Mouse (Mus musculus): Measurements from ENCODE around the gene Trak2. TPM values are rescaled to one million over a fixed set of nuclear protein-coding genes. Genes with fewer than 3 reads are reported as not detected.
A peak's percentile ranks its signal among the peaks of the same experiment; 100 is the strongest.
"Not testable (repeated sequence)": the region's sequence is repeated elsewhere in the genome, so short reads cannot be mapped to it uniquely, and the experiment has no call there.

The Trak2 gene
- polyA plus RNA-seq, 1 experiment from 2014 or later: 12.0 TPM

DNA sequence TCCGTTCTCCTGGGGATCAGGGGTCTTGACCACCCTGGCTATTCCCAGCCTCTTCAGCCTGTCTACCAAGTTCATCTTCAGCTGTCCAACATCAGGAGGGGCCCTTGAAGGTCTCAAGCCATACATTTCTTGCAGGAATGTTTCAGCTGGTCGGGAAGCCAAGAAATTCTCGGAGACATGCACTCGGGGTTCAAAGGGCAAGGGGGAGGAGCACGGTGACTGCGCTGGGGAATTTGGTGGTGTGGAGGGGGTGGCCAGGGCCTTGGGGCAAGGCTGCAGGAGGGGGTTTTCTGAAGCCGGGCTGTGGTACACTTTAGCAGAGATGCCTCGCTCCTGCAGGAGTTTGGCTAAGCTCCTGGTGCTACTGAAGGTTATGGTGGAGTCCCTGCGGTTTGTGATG lies 69.5 kb downstream of the Trak2 start:
- H3K36me3 ChIP-seq: peaks cover 3% of the 10 kb centered on the region; the same call in 1 of the 2 replicates
- no peak overlapping the region for H3K4me3 ChIP-seq (replicated peaks)
- no peaks in the 10 kb centered on the region for H3K9me3 ChIP-seq
- H3K4me1 ChIP-seq (replicated peaks): no peaks in the 10 kb centered on the region
- no peak overlapping the region for H3K4me2 ChIP-seq (replicated peaks)
- ATAC-seq: no peak
- 69% methylated on average over 9 of the region's 9 CpGs for WGBS
- no peak overlapping the region for H3K27ac ChIP-seq
- no peak overlapping the region for H3K9ac ChIP-seq
- no peaks in the 10 kb centered on the region for H3K27me3 ChIP-seq (replicated peaks)

DNA sequence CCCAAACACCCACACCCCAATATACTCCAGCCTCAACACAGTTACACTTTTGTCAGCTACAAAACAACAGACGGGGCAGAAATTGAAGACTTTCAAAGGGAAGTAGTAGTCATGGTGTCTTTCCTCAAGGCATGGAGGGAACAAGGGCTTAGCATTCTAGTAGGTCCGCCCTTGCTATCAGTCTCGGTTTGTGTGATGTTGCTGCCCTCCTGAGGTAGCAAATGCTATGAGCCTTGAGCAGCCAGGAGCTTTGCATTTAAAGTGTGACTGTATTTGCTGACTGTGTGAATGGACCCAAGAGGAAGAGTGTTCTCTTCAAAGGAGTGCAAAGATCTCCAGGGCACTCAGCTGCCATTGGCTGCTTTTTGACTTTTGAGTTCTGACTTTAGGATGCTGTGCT lies 75.7 kb downstream of the Trak2 start:
- H3K4me1 ChIP-seq (replicated peaks); H3K9me3 ChIP-seq; H3K36me3 ChIP-seq; H3K9ac ChIP-seq; H3K4me3 ChIP-seq (replicated peaks); H3K27me3 ChIP-seq (replicated peaks); H3K4me2 ChIP-seq (replicated peaks); H3K27ac ChIP-seq: not testable (repeated sequence)
- ATAC-seq: peak; percentile 77
- WGBS: 24% methylated on average over 3 of the region's 3 CpGs

DNA sequence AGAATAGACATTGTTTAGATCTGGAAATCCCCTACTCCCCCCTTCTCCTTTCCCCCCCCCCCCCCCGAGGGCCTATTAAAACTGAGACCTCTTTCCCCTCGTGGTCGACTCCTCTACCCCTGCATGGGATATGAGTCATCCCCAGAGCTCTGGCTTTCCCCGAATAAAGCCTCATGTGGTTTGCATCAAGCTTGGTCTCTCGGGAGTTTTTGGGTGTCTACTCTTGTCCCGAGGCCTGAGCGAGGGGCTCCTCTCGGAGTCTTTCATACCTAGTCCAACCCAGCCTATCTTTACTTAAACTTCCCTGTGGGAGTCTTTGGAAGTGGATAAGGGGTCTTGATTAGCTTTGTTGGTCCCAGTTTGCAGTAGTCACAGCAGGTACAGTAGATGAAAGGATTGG lies 80.8 kb downstream of the Trak2 start:
- not testable (repeated sequence) for H3K27me3 ChIP-seq (replicated peaks); H3K36me3 ChIP-seq; H3K4me2 ChIP-seq (replicated peaks); ATAC-seq; H3K27ac ChIP-seq; H3K9me3 ChIP-seq; H3K4me3 ChIP-seq (replicated peaks); H3K4me1 ChIP-seq (replicated peaks); H3K9ac ChIP-seq
- WGBS: 86% methylated on average over 7 of the region's 8 CpGs

DNA sequence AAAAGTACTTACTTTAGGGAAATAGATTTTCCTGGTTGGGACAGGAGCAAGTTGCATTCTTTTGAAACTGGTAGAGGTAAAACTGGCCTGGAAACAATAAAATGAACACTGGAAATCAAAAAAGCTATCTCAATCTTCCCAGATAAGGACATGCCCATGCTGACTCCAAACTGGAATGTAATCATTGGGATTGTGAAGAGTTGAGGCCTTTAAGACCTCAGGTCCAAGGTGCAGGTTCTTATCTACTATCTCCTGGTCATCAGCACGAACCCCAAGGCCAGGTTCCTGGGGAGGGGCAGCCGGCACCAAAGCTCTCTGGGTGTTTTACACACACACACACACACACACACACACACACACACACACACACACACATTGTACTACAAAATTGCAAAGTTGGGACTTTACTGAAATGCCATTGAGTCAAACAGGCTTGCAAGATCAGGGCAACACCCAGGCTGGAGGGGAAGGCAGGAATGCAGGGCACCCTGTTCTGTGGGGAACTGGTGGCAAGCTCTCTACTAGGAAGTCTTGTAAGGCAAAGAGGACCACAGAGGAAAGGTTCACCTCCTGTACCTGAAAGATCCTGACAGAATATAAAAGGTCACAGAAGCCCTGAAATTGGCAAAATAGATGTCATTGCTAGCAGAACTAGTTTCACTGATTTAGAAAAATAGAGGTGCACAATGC lies 81.6 kb downstream of the Trak2 start:
- not testable (repeated sequence) for H3K9ac ChIP-seq; H3K4me2 ChIP-seq (replicated peaks); H3K4me1 ChIP-seq (replicated peaks); H3K27me3 ChIP-seq (replicated peaks); H3K36me3 ChIP-seq; H3K4me3 ChIP-seq (replicated peaks); H3K9me3 ChIP-seq
- 0 out of 2 replicates have a peak overlapping the region, but pooled peaks have one; percentile 13 for H3K27ac ChIP-seq
- 52% methylated on average over 2 of the region's 2 CpGs for WGBS
- ATAC-seq: peak; percentile 91

DNA sequence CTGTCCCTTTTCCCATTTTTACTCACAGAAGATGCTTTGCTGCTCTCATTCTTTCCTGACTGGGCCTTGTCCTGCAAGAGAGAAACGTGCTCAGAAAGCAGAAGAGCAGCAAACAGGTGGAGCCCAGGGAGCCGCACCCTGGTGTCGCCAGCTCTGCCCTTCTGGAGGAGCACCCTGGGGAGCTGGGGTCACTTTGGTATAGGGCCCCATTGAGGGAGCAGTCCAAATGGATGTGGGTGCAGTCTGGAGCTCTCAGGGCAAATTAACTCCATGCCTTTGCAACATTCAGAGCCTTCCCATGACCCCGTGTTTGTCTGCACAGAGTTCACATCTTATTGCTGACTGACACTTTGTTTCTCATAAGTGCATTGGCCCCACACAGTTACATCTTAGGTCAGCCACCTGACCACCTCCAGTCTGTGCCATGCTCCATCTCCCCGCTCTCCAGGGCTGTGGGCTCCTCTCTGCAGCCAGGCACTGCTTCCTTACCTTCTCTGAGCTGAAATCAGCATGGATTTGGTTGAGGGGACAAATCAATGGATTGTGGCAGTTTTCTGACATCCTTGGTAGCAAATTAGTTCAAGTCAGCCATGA lies 82.4 kb downstream of the Trak2 start:
- 62% methylated on average over 4 of the region's 5 CpGs for WGBS
- H3K4me2 ChIP-seq (replicated peaks); H3K36me3 ChIP-seq; H3K27me3 ChIP-seq (replicated peaks); H3K4me1 ChIP-seq (replicated peaks); H3K27ac ChIP-seq; H3K4me3 ChIP-seq (replicated peaks); H3K9ac ChIP-seq; H3K9me3 ChIP-seq: not testable (repeated sequence)
- peak; percentile 69 for ATAC-seq

DNA sequence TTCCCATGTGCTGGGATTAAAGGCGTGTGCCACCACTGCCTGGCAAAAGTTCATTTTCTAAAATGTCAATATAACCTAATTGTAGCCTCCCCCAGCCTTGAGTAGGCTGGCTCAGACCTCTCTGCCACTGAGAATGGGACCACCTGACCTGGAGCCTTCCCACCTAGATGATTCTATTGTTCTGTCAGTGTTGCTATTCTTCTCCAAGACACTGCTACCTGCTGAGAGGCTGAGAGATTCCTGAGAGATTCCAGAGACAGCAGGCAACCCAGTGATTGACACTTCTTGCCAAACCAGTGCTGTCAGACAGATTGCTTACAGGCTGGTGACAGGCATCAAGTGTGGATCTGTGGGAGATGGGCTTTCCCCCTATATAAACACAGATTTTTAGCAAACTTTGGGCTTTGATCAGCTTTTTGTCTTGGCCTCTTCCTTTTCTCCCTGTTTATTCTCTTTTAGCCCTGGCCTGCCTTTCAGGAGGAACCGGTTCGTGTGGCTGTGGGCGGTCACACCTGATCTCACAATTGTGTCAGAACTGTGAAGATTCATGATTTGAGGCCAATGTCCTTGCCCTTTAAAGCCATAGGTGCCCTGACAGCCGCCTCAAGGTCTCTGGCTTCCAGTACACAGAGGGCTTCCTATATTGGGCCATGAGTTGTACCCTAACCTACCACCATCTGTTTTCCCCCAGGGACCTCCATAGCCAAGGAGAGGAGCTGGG lies 83.2 kb downstream of the Trak2 start:
- no peaks in the 10 kb centered on the region for H3K27me3 ChIP-seq (replicated peaks)
- H3K4me1 ChIP-seq (replicated peaks): no peaks in the 10 kb centered on the region
- H3K4me3 ChIP-seq (replicated peaks): no peak overlapping the region
- no peak overlapping the region for H3K27ac ChIP-seq
- no peak overlapping the region for H3K4me2 ChIP-seq (replicated peaks)
- H3K36me3 ChIP-seq: no peaks in the 10 kb centered on the region
- H3K9me3 ChIP-seq: no peaks in the 10 kb centered on the region
- WGBS: 48% methylated on average over 5 of the region's 5 CpGs
- no peak overlapping the region for H3K9ac ChIP-seq
- peak; percentile 53 for ATAC-seq

DNA sequence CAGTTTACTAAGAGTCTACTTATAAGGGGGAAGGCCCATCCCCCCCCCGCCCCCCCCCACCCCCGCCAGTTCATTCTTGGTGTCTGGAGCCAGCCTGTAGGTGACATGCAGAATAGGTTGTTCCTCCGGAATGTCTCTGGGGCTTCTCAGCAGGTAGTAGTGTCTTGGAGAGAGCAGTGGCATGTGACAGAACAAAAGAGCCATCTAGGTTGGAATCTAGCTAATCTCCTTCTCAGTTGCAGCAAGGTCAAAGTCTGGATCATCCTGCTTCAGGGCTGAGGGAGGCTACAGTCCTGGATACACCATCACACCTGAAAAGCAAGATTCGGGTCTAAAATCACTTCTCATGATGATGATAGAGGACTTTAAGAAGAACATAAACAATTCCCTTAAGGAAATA lies 87.6 kb downstream of the Trak2 start:
- H3K4me1 ChIP-seq (replicated peaks): no peaks in the 10 kb centered on the region
- no peaks in the 10 kb centered on the region for H3K9me3 ChIP-seq
- no peaks in the 10 kb centered on the region for H3K27me3 ChIP-seq (replicated peaks)
- WGBS: 87% methylated on average over 4 of the region's 4 CpGs
- H3K4me2 ChIP-seq (replicated peaks): no peak overlapping the region
- ATAC-seq: no peak
- H3K27ac ChIP-seq: no peak overlapping the region
- no peaks in the 10 kb centered on the region for H3K36me3 ChIP-seq
- H3K4me3 ChIP-seq (replicated peaks): no peak overlapping the region
- H3K9ac ChIP-seq: no peak overlapping the region

DNA sequence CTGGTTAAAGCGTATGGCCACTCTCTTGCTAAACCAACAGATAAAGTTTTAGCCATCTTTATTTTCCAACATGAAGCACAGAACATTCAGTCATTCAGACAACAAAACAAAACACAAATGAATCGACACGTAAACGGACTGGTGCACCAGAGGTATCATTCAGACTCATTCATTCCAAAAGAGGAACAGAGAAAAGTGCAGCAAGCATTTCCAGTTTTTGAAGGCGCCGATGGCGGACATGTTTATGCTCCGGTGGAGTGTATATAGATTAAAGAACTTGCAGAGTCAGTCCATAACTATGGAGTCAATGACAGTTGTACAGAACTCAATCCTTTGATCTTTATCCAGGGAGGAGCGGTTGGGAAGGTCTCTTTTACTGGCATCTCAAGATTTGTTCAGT lies 90.0 kb downstream of the Trak2 start:
- not testable (repeated sequence) for H3K27me3 ChIP-seq (replicated peaks); H3K4me3 ChIP-seq (replicated peaks); H3K9ac ChIP-seq; H3K4me2 ChIP-seq (replicated peaks); ATAC-seq; H3K4me1 ChIP-seq (replicated peaks); H3K9me3 ChIP-seq; H3K27ac ChIP-seq; H3K36me3 ChIP-seq
- WGBS: 86% methylated on average over 9 of the region's 9 CpGs

DNA sequence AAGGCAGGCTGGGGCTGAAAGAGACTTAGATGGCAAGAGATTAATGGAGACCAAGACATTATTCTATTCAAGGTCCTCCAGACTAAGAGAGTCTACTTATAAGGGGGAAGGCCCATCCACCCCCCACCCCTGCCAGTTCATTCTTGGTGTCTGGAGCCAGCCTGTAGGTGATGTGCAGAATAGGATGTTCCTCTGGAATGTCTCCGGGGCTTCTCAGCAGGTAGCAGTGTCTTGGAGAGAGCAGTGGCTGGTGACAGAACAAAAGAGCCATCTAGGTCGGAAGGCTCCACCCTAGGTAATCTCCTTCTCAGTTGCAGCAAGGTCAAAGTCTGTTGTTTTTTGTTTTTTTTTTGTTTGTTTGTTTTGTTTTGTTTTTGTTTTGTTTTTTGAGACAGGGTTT lies 93.9 kb downstream of the Trak2 start:
- not testable (repeated sequence) for H3K36me3 ChIP-seq, ATAC-seq, H3K9ac ChIP-seq

DNA sequence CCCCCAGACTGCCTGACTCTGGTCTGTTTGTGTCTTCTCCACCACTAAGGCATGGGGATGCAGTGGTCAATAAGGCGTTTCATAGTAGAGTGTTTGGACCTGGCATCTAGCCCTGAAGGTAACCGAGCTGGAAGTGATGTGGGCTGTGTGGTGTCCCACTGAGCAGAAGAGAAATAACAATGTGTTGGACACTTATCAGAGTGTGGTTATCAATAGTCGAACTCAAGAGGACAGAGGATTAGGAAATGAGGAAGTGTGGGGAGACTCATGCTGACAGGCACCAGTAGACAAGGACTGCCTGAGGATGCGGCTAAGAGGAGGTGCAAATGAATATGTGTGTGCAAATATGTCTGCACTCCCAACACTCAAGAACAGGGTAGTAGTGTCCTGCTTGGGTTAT lies 96.7 kb downstream of the Trak2 start:
- H3K36me3 ChIP-seq; H3K27ac ChIP-seq; H3K27me3 ChIP-seq (replicated peaks); H3K4me2 ChIP-seq (replicated peaks); H3K9me3 ChIP-seq; H3K4me3 ChIP-seq (replicated peaks); H3K9ac ChIP-seq; ATAC-seq; H3K4me1 ChIP-seq (replicated peaks): not testable (repeated sequence)
- 79% methylated on average over 4 of the region's 4 CpGs for WGBS

More for the DNA sequence above, 93.9 kb downstream of the Trak2 start:
- H3K4me3 ChIP-seq (replicated peaks); H3K27me3 ChIP-seq (replicated peaks); H3K9me3 ChIP-seq; H3K4me1 ChIP-seq (replicated peaks); H3K27ac ChIP-seq; H3K4me2 ChIP-seq (replicated peaks): not testable (repeated sequence)
- 84% methylated on average over 2 of the region's 2 CpGs for WGBS

DNA sequence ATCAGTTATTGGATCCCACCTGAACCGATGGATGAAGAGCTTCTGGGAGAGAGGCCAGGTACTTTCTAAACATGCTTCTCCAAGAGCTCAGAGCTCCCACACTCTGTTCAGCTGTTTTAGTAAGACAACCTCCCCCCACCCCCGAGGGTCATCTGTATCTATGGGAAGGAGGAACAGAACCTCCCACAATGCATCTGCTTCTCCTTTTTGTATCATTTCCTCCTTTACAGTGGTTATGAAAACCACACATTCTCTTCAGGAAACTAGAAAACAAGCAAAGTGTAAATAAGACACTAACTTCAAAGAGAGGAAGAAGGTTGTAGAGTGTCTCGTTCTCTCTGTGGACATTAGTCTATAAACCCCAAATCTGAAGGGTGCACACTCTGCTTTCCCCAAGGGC lies 112.6 kb downstream of the Trak2 start:
- H3K9me3 ChIP-seq; H3K36me3 ChIP-seq; H3K4me3 ChIP-seq (replicated peaks); H3K4me2 ChIP-seq (replicated peaks); H3K9ac ChIP-seq; H3K27me3 ChIP-seq (replicated peaks); H3K27ac ChIP-seq; H3K4me1 ChIP-seq (replicated peaks): not testable (repeated sequence)
- ATAC-seq: 0 out of 2 replicates have a peak, but pooled peaks have one; percentile 26
- WGBS: 67% methylated on average over 3 of the region's 3 CpGs

DNA sequence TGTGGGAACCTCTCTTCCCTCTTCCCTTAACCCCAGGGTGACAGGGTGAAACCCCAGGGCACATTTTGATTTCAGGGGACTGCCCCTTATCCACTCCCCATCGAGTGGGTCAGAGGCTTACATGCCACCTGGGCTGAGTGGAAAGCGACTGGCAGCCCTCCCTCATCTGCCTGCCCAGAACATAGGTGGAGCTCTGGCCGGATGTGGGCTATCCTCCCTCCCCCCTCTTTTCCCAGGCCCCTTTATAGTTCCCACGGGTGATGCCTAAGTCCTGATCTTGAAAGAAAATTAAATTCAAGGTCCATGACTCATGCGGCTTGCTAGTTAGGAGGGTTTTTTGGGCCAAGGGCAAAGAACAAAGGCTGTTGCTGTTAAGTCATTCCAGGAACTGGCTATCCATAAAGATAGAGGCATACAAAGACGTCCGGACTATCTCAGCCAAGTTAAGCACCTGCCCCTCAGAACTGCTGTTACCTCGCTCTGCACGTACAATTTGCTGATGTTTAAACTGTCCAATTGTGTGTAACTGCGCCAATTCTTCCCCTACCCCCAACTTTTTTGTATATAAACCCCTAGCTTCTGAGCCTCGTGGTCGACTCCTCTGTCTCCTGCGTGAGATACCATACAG lies 113.4 kb downstream of the Trak2 start:
- WGBS: 52% methylated on average over 13 of the region's 13 CpGs
- 0 out of 2 replicates have a peak overlapping the region, but pooled peaks have one; percentile 32 for H3K27ac ChIP-seq
- not testable (repeated sequence) for H3K9ac ChIP-seq; H3K4me2 ChIP-seq (replicated peaks); H3K4me3 ChIP-seq (replicated peaks); H3K4me1 ChIP-seq (replicated peaks); H3K27me3 ChIP-seq (replicated peaks); H3K36me3 ChIP-seq; H3K9me3 ChIP-seq
- peak; percentile 94 for ATAC-seq

All from intestine, embryonic 15.5 days (tissue).